Mouse (Mus musculus) embryo, embryonic 9.5 days (tissue): Measurements from ENCODE around the gene Irak2.

Source experiments
- DNase-seq: peaks from one replicate; pipeline ENCODE4 v3.0.0-alpha.2; 2017; ENCODE audit errors: extremely low spot score

Gene Irak2

GRCm38 (mm10) chr6:113642605-113643004 is 4.3 kb downstream of the Irak2 start:
- no peak for DNase-seq

GRCm38 (mm10) chr6:113643021-113643420 is 4.8 kb downstream of the Irak2 start:
- DNase-seq: no peak

- no peak for DNase-seq
Observed at GRCm38 (mm10) chr6:113643967-113644366, 5.7 kb downstream of the Irak2 start.

DNA sequence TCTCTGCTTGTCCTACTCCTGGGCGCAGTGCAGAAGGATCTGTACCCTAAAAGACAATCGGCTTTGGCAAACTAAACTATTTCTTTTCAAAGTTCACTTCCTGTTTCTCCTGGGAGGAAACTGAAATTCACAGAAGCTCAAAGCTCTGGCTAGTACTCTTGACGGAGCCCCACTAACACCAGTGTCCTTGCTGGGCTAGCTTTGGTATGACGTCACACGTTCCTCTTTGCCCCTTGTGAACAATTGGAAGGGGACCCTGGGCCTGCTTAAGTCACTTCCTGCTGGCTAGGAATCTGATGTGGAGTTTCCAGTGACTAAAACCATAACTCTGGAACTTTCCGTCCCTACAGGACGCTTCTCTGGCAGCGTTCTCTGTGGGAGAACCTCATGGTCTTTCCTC is 6.5 kb downstream of the Irak2 start:
- no peak for DNase-seq

DNA sequence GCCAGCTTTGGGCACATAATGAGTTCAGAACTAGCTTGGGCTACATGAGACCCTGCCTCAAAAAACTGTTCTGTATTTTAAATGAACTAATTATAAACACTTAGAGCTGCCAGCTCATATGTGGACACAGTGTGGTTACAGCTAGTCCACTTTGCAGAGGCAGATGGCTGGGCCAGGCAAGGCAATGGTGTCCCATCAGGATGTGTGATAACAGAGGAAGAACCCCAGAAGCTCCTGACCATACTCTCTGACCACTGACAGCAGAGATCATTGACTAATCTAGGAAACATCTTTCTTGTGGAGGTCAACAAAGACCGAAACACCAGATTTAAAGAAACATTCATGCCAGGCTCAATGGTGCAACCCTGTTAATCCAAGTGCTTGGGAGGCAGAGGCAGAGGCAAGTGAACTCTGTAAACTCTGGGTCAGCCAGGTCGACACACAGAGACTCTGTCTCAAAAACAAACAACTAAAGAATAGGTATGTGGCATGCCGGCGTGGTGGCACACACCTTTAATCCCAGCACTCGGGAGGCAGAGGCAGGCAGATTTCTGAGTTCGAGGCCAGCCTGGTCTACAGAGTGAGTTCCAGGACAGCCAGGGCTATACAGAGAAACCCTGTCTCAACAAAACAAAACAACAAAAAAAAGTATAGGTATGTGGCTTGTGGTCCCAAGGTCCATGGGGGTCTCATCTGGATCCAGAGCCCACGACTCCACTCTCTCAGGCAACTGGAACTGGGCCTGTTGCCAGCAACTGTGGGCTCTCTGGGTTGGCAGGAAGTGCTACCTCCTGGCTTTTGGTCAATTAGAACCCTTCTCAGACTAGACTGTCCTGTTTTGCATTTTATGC is 11.3 kb downstream of the Irak2 start:
- DNase-seq: no peak

GRCm38 (mm10) chr6:113650197-113650640 is 12.0 kb downstream of the Irak2 start:
- DNase-seq: no peak

DNA sequence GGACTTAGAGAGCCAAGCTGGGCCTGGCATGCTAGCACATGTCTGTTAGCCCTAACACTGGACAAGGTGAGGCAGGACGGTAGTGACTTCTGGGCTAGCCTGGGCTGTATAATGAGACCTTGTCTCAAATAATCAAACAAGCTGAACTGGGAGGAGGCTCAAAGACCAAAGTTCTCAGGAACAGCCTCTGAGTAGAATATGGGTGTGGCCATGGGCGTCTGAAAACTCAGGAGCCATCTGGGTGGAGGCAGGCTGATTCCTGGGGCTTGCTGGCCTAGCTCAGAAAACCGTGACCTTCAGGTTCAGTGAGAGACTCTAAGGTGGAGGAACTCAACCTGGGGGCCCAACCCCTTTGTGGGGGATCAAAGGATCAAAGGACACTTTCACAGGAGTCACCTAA is 13.4 kb downstream of the Irak2 start:
- DNase-seq: no peak

DNA sequence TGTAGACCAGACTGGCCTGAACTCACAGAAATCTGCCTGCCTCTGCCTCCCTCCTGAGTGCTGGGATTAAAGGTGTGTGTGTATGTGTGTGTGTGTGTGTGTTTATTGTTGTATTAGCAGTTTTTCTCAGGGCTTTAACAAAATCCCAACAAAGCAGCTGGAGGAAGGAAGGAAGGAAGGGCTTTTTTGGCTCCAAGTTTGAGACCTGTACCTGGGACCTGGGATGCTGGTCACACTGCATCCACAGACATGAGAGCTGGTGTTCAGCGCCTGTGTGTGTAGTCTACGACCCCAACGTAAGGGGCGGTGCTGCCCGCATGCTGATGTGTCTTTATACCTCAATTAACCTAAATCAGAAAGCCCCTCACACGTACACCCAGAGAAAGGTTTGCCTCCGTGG is 15.3 kb downstream of the Irak2 start:
- DNase-seq: no peak

DNA sequence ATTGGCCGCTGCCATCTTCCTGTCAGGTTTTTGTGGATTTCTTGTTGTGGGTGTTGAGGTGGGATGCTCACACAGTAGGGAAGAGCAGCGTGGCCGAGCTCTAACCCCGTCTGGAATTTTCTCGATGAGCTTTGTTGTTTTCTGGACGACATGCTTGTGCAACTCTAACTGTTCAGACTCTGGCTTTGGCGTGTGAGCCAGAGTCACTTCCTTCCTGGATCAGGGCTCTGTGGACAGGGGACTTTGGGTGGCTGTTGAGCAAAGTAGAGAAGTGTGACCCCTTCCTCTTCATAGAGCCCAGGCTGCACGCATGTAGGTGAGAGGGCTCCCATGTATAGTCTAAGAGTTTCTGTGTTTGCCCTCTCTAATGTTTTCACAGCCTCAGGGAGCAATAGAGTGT is 15.8 kb downstream of the Irak2 start:
- no peak for DNase-seq

- DNase-seq: no peak
Observed at GRCm38 (mm10) chr6:113654753-113655397, 16.6 kb downstream of the Irak2 start.

DNA sequence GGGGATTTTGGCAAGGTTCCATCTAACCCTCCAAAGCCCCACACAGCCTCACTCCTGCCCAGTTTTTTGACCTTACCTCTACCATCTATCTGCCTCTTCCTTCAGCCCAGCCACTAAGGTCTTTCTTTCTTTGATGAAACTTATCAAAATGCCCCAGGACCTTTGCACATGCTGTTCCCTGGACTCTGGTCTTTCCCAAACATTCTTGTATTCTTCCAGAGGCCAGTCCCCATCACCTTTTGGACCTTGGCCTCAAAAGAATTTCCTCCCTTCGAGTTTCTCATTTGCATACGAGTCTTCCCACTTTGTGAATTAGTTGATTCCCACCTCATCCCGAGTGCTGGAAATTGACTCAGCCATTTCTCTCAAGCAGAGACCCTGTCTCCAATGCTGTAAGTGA is 17.2 kb downstream of the Irak2 start:
- no peak for DNase-seq

DNA sequence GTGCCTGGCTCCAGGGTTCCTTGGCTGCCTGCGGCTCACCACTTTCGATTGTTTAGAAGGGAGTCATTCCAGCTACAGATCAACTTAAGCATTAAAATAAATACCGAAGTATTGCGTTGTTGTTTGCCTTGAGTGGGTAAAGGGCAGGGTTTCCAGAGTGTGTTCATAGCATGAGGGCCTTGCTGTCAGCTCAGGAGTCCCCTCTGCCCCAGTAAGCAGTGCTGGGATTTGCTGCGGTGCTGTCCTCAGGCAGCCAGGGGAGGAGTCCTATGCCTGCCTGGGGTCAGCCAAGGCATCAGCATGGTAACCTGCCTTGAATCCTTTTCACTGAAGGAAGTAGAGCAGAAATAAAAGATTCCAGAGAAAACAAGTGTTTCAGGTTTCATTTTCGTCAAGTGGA is 18.6 kb downstream of the Irak2 start:
- no peak for DNase-seq

DNA sequence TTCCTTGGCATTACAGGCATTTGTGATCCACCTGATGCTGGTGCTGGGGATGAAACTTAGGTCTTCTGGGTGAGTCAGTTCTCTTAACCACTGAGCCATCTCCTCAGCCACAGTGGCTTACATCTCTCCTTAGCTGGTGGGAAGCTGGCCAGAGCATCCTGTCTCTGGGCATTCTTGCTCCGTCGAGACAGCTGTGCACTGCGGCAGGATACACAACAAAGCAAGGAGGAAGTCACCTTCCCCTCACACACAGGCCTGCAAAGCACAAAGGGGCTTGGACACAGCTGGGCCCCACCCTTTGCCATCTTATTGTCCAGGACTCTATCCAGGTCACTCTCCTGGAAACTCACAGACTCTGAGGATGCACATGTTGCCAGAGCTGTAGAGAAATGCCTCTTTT is 20.0 kb downstream of the Irak2 start:
- no peak for DNase-seq

DNA sequence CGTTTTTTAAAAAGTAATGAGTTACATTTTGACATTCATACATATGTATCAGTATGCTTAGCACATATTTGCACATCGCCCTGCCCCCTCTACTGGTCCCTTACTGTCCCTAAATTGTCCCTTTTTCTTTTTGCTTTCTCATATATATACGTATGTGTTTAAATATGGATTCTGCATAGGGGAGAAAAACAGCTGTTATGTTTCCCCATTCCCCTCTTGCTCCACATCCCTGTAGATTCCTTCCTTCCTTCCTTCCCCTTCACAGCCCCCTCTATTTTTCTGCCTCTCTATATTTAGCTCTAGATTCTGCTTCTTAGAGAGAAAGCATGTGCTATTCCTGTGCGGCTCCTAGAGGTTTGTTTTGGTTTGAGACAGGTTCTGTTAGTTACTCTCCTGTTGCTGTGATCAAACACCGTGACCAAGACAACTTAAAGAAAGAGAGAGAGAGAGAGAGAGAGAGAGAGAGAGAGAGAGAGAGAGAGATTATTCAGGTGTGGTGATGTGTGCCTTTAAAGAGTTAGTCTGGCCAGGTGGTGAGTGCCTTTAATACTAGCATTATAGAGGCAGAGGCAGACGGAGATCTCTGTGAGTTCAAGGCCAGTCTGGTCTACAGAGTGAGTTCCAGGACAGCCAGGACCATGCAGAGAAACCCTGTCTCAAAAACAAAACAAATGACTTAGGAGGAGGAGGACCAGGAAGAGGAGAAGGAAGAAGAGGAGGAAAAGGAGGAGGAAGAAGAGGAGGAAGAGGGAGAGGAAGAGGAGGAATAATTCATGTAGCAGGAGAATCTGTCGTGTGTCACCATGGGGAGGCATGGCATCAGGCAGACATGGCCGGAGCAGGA is 21.6 kb downstream of the Irak2 start:
- no peak for DNase-seq

DNA sequence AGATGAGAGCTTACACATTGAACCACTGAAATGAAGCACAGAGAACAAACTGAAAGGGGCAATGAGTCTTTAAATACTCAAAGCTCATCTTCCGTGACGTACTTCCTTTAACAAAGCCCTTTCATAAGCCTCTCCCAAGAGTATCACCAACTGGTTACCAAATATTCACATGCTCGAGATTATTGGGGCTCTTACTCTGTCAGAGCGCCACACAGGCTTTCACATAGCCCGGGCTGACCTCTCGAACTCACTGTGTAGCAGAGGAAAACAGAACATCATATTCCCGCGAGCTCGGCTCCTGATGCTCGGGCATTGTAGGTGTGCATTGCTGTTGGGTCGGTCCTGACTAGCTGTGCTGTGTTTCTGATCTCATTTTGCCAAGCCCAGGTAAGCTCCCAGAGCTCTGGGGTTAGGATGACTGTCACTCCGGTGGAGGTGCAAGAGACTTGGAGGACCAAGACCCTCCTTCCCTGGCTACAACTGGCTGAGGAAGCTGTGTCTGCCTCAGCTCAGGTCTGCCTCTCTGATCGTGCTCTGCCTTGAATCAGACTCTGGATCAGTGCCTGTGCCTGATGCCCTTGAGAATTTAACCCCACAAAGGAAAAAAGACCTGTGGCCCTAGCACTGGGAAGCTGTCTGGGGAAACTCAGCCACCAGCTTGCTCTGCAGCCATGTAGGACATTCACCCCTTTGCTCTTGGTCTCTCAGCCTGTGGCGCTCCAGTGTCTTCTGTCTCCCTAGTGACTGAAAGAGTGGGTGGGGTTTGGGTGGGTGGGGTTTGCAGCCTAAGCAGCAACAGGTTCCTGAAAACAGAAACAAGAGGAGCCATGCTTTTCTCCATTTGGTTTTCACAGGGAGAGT is 22.5 kb downstream of the Irak2 start:
- DNase-seq: no peak

- DNase-seq: peak; percentile 25
Observed at GRCm38 (mm10) chr6:113661353-113662241, 23.3 kb downstream of the Irak2 start.

GRCm38 (mm10) chr6:113662964-113663700 is 24.9 kb downstream of the Irak2 start:
- DNase-seq: no peak

GRCm38 (mm10) chr6:113664305-113664704 is 26.0 kb downstream of the Irak2 start:
- no peak for DNase-seq

DNA sequence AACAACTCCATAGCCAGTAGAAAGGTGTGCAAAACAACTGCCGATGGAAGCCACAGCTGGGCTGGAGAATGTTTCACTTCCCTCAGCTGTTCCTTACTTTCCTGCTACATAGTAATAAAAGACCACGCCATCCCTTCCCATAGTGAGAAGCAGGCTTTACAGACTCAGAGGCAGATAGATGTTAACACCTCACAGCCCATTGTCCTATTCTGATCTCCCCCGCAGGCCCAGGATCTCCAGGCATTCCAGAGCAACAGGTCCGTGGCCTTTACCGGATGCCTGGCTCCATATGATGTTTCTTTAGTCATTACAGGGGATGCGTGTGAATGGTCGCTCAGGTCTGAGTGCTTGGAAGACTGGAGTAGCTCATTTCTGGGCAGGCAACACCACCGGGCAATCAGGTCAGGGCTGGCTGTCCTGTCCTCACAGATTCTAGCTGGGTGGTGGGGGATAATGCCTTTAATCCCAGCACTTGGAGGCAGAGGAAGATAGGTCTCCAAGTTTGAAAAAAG is 29.4 kb downstream of the Irak2 start:
- DNase-seq: no peak
